Mouse (Mus musculus) heart, embryonic 12.5 days (tissue): ENCODE measurements at regions not wholly inside any gene's neighbourhood (a gene's known extent, or its start where the extent isn't known, plus 50 kb on each side); places are given as distances from the start of the nearest gene placed in this dataset.

Source experiments
- ATAC-seq: fragments of 200-750 bp; cut with Nextera tagmentation; 2 replicates; pipeline ENCODE4 v1.8.0; 2017; ENCODE audit warnings: moderate TSS enrichment, moderate library complexity; ENCODE audit not compliant: insufficient number of reproducible peaks, low FRiP score
- H3K27ac ChIP-seq: fragments of 300-500 bp; sonication (generic); 2 replicates; pipeline ENCODE4 v1.5.1; 2016; ENCODE audit warnings: mild to moderate bottlenecking, moderate library complexity; ENCODE audit not compliant: poor library complexity, severe bottlenecking
- H3K27me3 ChIP-seq: fragments of 300-500 bp; sonication (generic); replicated peaks from 2 replicates; pipeline ENCODE4 v1.6.1; 2016; ENCODE audit warnings: mild to moderate bottlenecking, moderate library complexity
- H3K36me3 ChIP-seq: fragments of 300-500 bp; sonication (generic); 2 replicates; pipeline ENCODE4 v1.6.1; 2016; ENCODE audit warnings: mild to moderate bottlenecking, moderate library complexity
- H3K4me1 ChIP-seq: fragments of 300-500 bp; sonication (generic); replicated peaks from 2 replicates; pipeline ENCODE4 v1.6.1; 2016; ENCODE audit warnings: mild to moderate bottlenecking
- H3K4me2 ChIP-seq: fragments of 300-500 bp; sonication (generic); 2 replicates; pipeline ENCODE4 v1.6.1; 2016; ENCODE audit warnings: mild to moderate bottlenecking, moderate library complexity
- H3K4me3 ChIP-seq: fragments of 300-500 bp; sonication (generic); 2 replicates; pipeline ENCODE4 v1.5.1; 2016; ENCODE audit warnings: mild to moderate bottlenecking
- H3K9ac ChIP-seq: fragments of 300-500 bp; sonication (generic); 2 replicates; pipeline ENCODE4 v1.6.1; 2016; ENCODE audit warnings: mild to moderate bottlenecking, moderate library complexity
- H3K9me3 ChIP-seq: fragments of 300-500 bp; sonication (generic); replicated peaks from 2 replicates; pipeline ENCODE4 v1.6.1; 2016; ENCODE audit warnings: mild to moderate bottlenecking, moderate library complexity
- WGBS: fragments of 180-500 bp; shearing (Covaris S2); methylation state at CpG from one replicate; pipeline ENCODE4 v1.1.7; 2016; 5-methylcytosine and 5-hydroxymethylcytosine counted together

- H3K36me3 ChIP-seq, result no peaks in the 10 kb centered on the region
- no peak overlapping the region for H3K9ac ChIP-seq
- H3K4me3 ChIP-seq, result no peak overlapping the region
- peaks cover 11% of the 10 kb centered on the region for H3K4me1 ChIP-seq
- no peak overlapping the region for H3K27ac ChIP-seq
- no peaks in the 10 kb centered on the region for H3K27me3 ChIP-seq
- ATAC-seq, result no peak
- peak overlapping the region; percentile 64; the same call in 1 of the 2 replicates for H3K4me2 ChIP-seq
- 63% methylated on average over 9 of the region's 9 CpGs for WGBS
- no peaks in the 10 kb centered on the region for H3K9me3 ChIP-seq
Measured at GRCm38 (mm10) chr7:36091132-36091531, 288.3 kb upstream of the Zfp507 start.

- ATAC-seq, result no peak
- WGBS, result 13% methylated on average over 22 of the region's 22 CpGs
- Histone ChIP-seq H3K27me3 (no peaks in the 10 kb centered on the region), H3K36me3 (no peaks in the 10 kb centered on the region), H3K4me2 (peak overlapping the region; percentile 64), H3K27ac (no peak overlapping the region), H3K9me3 (no peaks in the 10 kb centered on the region), H3K9ac (0 out of 2 replicates have a peak overlapping the region, but pooled peaks have one; percentile 13), H3K4me1 (peaks cover 11% of the 10 kb centered on the region), H3K4me3 (peak overlapping the region; percentile 24)
Measured at GRCm38 (mm10) chr7:36090291-36091123, 287.7 kb upstream of the Zfp507 start.

- Histone ChIP-seq H3K27ac (no peak overlapping the region), H3K9me3 (no peaks in the 10 kb centered on the region), H3K4me1 (peaks cover 11% of the 10 kb centered on the region), H3K4me2 (no peak overlapping the region), H3K36me3 (no peaks in the 10 kb centered on the region), H3K4me3 (no peak overlapping the region), H3K9ac (no peak overlapping the region), H3K27me3 (no peaks in the 10 kb centered on the region)
- ATAC-seq, result no peak
- 84% methylated on average over 6 of the region's 6 CpGs for WGBS
Measured at GRCm38 (mm10) chr7:36087598-36087997, 284.8 kb upstream of the Zfp507 start.

- no peak for ATAC-seq
- H3K4me3 ChIP-seq, result no peak overlapping the region
- WGBS, result 47% methylated on average over 6 of the region's 6 CpGs
Measured at GRCm38 (mm10) chr7:36078666-36079065, 275.9 kb upstream of the Zfp507 start.

GRCm38 (mm10) chr7:36078089-36078654, 275.4 kb upstream of the Zfp507 start:
- Histone ChIP-seq H3K4me3 (no peak overlapping the region), H3K27ac (no peak overlapping the region), H3K27me3 (no peaks in the 10 kb centered on the region), H3K9ac (no peak overlapping the region), H3K36me3 (no peaks in the 10 kb centered on the region), H3K9me3 (peaks cover 3% of the 10 kb centered on the region; the same call in 1 of the 2 replicates), H3K4me2 (no peak overlapping the region), H3K4me1 (peaks cover 15% of the 10 kb centered on the region)
- 69% methylated on average over 11 of the region's 11 CpGs for WGBS
- no peak for ATAC-seq

More at GRCm38 (mm10) chr7:36078666-36079065, 275.9 kb upstream of the Zfp507 start:
- no peak overlapping the region for H3K4me2 ChIP-seq
- peaks cover 15% of the 10 kb centered on the region for H3K4me1 ChIP-seq
- no peak overlapping the region for H3K9ac ChIP-seq
- no peak overlapping the region for H3K27ac ChIP-seq
- no peaks in the 10 kb centered on the region for H3K27me3 ChIP-seq
- H3K9me3 ChIP-seq, result peaks cover 3% of the 10 kb centered on the region; the same call in 1 of the 2 replicates
- no peaks in the 10 kb centered on the region for H3K36me3 ChIP-seq

- no peak overlapping the region for H3K4me3 ChIP-seq
- no peak overlapping the region for H3K4me2 ChIP-seq
- 52% methylated on average over 2 of the region's 2 CpGs for WGBS
- H3K27me3 ChIP-seq, result no peaks in the 10 kb centered on the region
- H3K9ac ChIP-seq, result no peak overlapping the region
- no peak overlapping the region for H3K27ac ChIP-seq
- H3K4me1 ChIP-seq, result peaks cover 15% of the 10 kb centered on the region
- ATAC-seq, result no peak
- peaks cover 3% of the 10 kb centered on the region; the same call in 1 of the 2 replicates for H3K9me3 ChIP-seq
- H3K36me3 ChIP-seq, result no peaks in the 10 kb centered on the region
Measured at GRCm38 (mm10) chr7:36077271-36077670, 274.5 kb upstream of the Zfp507 start.

GRCm38 (mm10) chr7:36076021-36076441, 273.2 kb upstream of the Zfp507 start:
- no peak overlapping the region for H3K27ac ChIP-seq

GRCm38 (mm10) chr7:36071774-36072173, 269.0 kb upstream of the Zfp507 start:
- no peaks in the 10 kb centered on the region for H3K9me3 ChIP-seq
- H3K4me3 ChIP-seq, result peak overlapping the region; percentile 27
- no peak overlapping the region for H3K9ac ChIP-seq
- no peak overlapping the region for H3K27ac ChIP-seq
- peaks cover 17% of the 10 kb centered on the region for H3K4me1 ChIP-seq
- no peak for ATAC-seq
- H3K36me3 ChIP-seq, result no peaks in the 10 kb centered on the region
- H3K4me2 ChIP-seq, result peak overlapping the region; percentile 62
- 8% methylated on average over 13 of the region's 13 CpGs for WGBS
- peaks cover 8% of the 10 kb centered on the region for H3K27me3 ChIP-seq

More at GRCm38 (mm10) chr7:36076021-36076441, 273.2 kb upstream of the Zfp507 start:
- peak overlapping the region; percentile 7; the same call in 1 of the 2 replicates for H3K4me3 ChIP-seq
- no peaks in the 10 kb centered on the region for H3K27me3 ChIP-seq
- H3K4me1 ChIP-seq, result peaks cover 17% of the 10 kb centered on the region
- ATAC-seq, result no peak
- H3K4me2 ChIP-seq, result peak overlapping the region; percentile 55
- WGBS, result 4% methylated on average over 11 of the region's 11 CpGs
- H3K9ac ChIP-seq, result no peak overlapping the region
- H3K9me3 ChIP-seq, result peaks cover 2% of the 10 kb centered on the region; the same call in 1 of the 2 replicates
- no peaks in the 10 kb centered on the region for H3K36me3 ChIP-seq

GRCm38 (mm10) chr7:36066725-36067124, 263.9 kb upstream of the Zfp507 start:
- Histone ChIP-seq H3K27me3 (peaks cover 8% of the 10 kb centered on the region), H3K9me3 (no peaks in the 10 kb centered on the region), H3K4me2 (no peak overlapping the region), H3K9ac (no peak overlapping the region), H3K4me1 (no peaks in the 10 kb centered on the region), H3K4me3 (no peak overlapping the region), H3K36me3 (no peaks in the 10 kb centered on the region), H3K27ac (no peak overlapping the region)
- ATAC-seq, result no peak
- 69% methylated on average over 3 of the region's 3 CpGs for WGBS

- WGBS, result 77% methylated on average over 4 of the region's 4 CpGs
- Histone ChIP-seq H3K9ac (no peak overlapping the region), H3K27me3 (no peaks in the 10 kb centered on the region), H3K27ac (no peak overlapping the region), H3K4me2 (no peak overlapping the region), H3K9me3 (no peaks in the 10 kb centered on the region), H3K4me3 (no peak overlapping the region), H3K36me3 (no peaks in the 10 kb centered on the region), H3K4me1 (no peaks in the 10 kb centered on the region)
- no peak for ATAC-seq
Measured at GRCm38 (mm10) chr7:36061679-36062078, 258.9 kb upstream of the Zfp507 start.

GRCm38 (mm10) chr7:36060426-36060825, 257.6 kb upstream of the Zfp507 start:
- no peak overlapping the region for H3K27ac ChIP-seq
- no peak for ATAC-seq
- no peaks in the 10 kb centered on the region for H3K27me3 ChIP-seq
- no peaks in the 10 kb centered on the region for H3K4me1 ChIP-seq
- no peaks in the 10 kb centered on the region for H3K9me3 ChIP-seq
- WGBS, result 63% methylated on average over 4 of the region's 4 CpGs
- H3K9ac ChIP-seq, result no peak overlapping the region
- H3K4me2 ChIP-seq, result no peak overlapping the region
- no peaks in the 10 kb centered on the region for H3K36me3 ChIP-seq
- H3K4me3 ChIP-seq, result no peak overlapping the region
